Mouse (Mus musculus): ENCODE measurements at regions not wholly inside any gene's neighbourhood (a gene's known extent, or its start where the extent isn't known, plus 50 kb on each side); places are given as distances from the start of the nearest gene placed in this dataset.

DNA sequence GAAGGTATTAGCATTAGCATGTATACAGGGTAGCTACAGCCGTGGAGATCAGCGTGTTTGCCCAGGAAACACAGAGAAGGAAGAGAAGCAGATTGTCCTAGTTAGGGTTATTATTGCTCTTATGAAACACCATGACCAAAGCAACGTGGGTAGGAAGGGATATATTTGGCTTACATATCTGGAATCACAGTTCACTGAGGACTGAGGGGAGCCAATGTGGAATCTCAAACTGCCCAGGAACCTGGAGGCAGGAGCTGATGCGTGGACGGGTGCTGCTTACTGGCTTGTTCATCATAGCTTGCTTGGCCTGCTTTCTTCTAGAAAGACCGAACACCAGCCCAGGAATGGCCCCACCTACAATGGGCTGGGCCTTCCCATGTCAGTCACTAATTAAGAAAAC, 238.4 kb downstream of the Atp23 start:
- intact Hi-C loops (cut with DNase I) = no loop called here
- no peak for DNase-seq (ENCODE audit: low spot score in 2 of 2)

GRCm38 (mm10) chr10:126661095-126661615, 240.0 kb downstream of the Atp23 start:
- intact Hi-C loops (cut with DNase I) = no loop called here
- no peak for DNase-seq (ENCODE audit: low spot score in 2 of 2)

GRCm38 (mm10) chr10:126660024-126660423, 241.1 kb downstream of the Atp23 start:
- DNase-seq (ENCODE audit: low spot score in 2 of 2) = no peak
- intact Hi-C loops (cut with DNase I) = no loop called here

- intact Hi-C loops (cut with DNase I) = no loop called here
- DNase-seq (ENCODE audit: low spot score in 2 of 2) = no peak
Observed at GRCm38 (mm10) chr10:126652693-126653092, 248.5 kb downstream of the Atp23 start.

- no peak for DNase-seq (ENCODE audit: low spot score in 2 of 2)
- intact Hi-C loops (cut with DNase I) = no loop called here
Observed at GRCm38 (mm10) chr10:126646587-126646986, 254.6 kb downstream of the Atp23 start.

DNA sequence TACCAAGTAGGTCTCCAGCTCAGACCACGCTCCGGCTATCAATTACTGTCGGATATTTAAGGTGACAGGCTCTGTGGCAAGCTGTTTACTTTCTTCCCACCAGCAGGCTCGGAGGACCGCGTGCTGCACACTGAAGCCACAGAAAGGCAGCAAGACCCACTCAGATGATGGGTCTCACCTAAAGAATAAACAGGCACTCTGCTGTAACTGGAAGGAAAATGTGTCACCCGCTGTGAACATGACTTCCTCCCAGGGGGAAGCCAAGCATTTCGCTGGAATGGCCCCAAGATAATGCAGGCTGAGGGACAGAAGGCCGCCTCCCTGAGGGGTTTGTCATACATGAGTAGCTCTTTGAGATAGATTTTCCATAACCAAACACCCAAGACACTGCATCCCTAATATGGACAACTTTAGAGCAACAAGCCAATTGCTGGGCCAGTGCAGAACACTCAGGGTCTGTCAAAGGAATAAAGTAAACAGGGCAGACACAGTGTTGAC, 259.3 kb downstream of the Atp23 start:
- DNase-seq (ENCODE audit: low spot score in 2 of 2) = no peak
- intact Hi-C loops (cut with DNase I) = no loop called here

DNA sequence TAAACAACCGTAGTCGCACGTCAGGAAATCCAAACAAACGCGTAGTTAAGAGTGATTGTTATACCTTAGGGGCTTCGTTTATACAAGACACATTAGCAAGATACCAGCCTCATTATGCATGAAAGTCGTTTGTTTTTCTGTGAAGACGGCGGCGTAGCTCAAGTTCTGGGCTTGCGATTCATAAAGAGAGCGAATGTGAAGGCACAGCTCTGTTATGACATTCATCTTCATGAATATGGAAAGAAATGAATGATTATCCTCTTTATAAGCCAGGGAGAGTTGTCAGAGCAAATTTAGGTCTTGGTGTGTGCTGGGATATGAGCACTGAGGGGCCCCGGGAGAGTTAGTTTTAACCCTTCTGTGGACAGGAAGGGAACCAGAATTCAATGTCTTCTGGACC, 266.4 kb downstream of the Atp23 start:
- no peak for DNase-seq (ENCODE audit: low spot score in 2 of 2)
- intact Hi-C loops (cut with DNase I) = no loop called here

- DNase-seq (ENCODE audit: low spot score in 2 of 2) = no peak
- intact Hi-C loops (cut with DNase I) = no loop called here
Observed at GRCm38 (mm10) chr10:126628057-126628456, 273.1 kb downstream of the Atp23 start.

- no peak for DNase-seq (ENCODE audit: low spot score in 2 of 2)
- intact Hi-C loops (cut with DNase I) = no loop called here
Observed at GRCm38 (mm10) chr10:126625466-126625865, 275.7 kb downstream of the Atp23 start.

GRCm38 (mm10) chr10:126620802-126621201, 280.4 kb downstream of the Atp23 start:
- intact Hi-C loops (cut with DNase I) = no loop called here
- no peak for DNase-seq (ENCODE audit: low spot score in 2 of 2)

DNA sequence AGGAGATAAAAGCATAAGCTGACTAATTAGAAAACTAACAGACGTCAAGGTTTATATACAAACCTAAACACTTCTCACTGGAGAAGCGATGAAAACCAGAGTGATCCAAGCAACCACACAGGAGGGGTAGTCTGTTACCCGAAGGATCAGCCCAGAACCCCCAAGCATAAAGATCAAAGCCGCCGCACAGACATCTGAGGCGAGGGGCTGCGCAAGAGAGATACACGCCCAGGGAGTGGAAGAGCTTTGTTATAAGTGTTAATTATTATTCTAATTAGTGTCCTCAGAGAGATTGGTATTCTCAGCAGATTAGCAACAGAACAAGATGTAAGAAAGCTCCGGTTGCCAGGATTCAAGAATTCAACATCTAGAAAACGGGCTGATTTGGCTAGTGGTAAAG, 281.2 kb downstream of the Atp23 start:
- intact Hi-C loops (cut with DNase I) = no loop called here
- DNase-seq (ENCODE audit: low spot score in 2 of 2) = no peak

GRCm38 (mm10) chr10:126612226-126612625, 288.9 kb downstream of the Atp23 start:
- no peak for DNase-seq (ENCODE audit: low spot score in 2 of 2)
- intact Hi-C loops (cut with DNase I) = no loop called here

GRCm38 (mm10) chr10:126610506-126610905, 290.6 kb downstream of the Atp23 start:
- DNase-seq (ENCODE audit: low spot score in 2 of 2) = no peak
- intact Hi-C loops (cut with DNase I) = no loop called here

GRCm38 (mm10) chr10:126599686-126600085, 301.5 kb downstream of the Atp23 start:
- no peak for DNase-seq (ENCODE audit: low spot score in 2 of 2)
- intact Hi-C loops (cut with DNase I) = no loop called here

GRCm38 (mm10) chr10:126568155-126568554, 333.0 kb downstream of the Atp23 start:
- intact Hi-C loops (cut with DNase I) = no loop called here
- DNase-seq (ENCODE audit: low spot score in 2 of 2) = no peak

- no peak for DNase-seq (ENCODE audit: low spot score in 2 of 2)
- intact Hi-C loops (cut with DNase I) = no loop called here
Observed at GRCm38 (mm10) chr10:126565326-126565725, 335.8 kb downstream of the Atp23 start.

DNA sequence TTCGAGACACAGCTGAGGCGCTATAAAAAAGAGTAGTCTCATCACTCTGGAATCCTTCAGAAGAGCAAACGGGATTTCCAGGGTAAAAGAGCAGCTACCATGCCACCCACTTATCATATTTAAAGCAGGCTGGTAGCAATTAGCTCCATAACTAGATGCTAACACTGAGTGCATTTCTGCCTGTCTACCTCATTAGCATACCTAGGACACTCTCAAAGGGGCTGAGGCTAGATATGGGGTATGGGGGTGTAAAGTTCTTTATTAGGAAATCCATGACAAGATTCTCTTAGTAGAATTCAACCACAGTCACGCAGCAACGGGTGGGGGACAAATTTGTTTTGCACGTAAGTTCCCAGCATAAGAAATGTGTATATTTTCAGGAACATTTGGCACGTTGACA, 346.1 kb downstream of the Atp23 start:
- intact Hi-C loops (cut with DNase I) = no loop called here
- DNase-seq (ENCODE audit: low spot score in 2 of 2) = peak; percentile 38 to 46

- intact Hi-C loops (cut with DNase I) = loop anchor here (5.0 to 10.0 kb wide), 3 partner anchors 200 to 807 kb away; no protein-coding TSS in a partner anchor
Observed at GRCm38 (mm10) chr10:126531950-126532349, 369.2 kb downstream of the Atp23 start.

GRCm38 (mm10) chr10:126531368-126531767, 369.8 kb downstream of the Atp23 start:
- peak; percentile 64 to 75 for DNase-seq (ENCODE audit: low spot score in 2 of 2)
- intact Hi-C loops (cut with DNase I) = loop anchor here (5.0 to 10.0 kb wide), 3 partner anchors 199 to 807 kb away; no protein-coding TSS in a partner anchor

More at GRCm38 (mm10) chr10:126531950-126532349, 369.2 kb downstream of the Atp23 start:
- no peak for DNase-seq (ENCODE audit: low spot score in 2 of 2)

- intact Hi-C loops (cut with DNase I) = loop anchor here (10.0 kb wide), 1 partner anchor 744 kb away; no protein-coding TSS in a partner anchor
- no peak for DNase-seq (ENCODE audit: low spot score in 2 of 2)
Observed at GRCm38 (mm10) chr10:126528801-126529200, 372.4 kb downstream of the Atp23 start.

- intact Hi-C loops (cut with DNase I) = loop anchor here (10.0 kb wide), 1 partner anchor 741 kb away; no protein-coding TSS in a partner anchor
- DNase-seq (ENCODE audit: low spot score in 2 of 2) = no peak
Observed at GRCm38 (mm10) chr10:126526186-126526585, 375.0 kb downstream of the Atp23 start.

Measured in left cerebral cortex, postnatal 14 days (tissue).